Mouse (Mus musculus) hematopoietic stem cell, adult 5-6 weeks (primary cell): ENCODE measurements around the gene Pilra. TPM values are rescaled to one million over a fixed set of nuclear protein-coding genes. Genes with fewer than 3 reads are reported as not detected.

Experiments used
- ATAC-seq, 2 experiments: fragments of 125-278 bp in 1 of 2; replicated peaks in 1 of 2; 2 replicates each; pipeline ENCODE4 v1.8.0; 2016 to 2017; ENCODE audit warnings: inconsistent platforms in 2 of 2, mild to moderate bottlenecking in 2 of 2, moderate number of reproducible peaks in 2 of 2, low read depth in 1 of 2, moderate TSS enrichment in 1 of 2; ENCODE audit not compliant: low FRiP score in 2 of 2, poor library complexity in 2 of 2, severe bottlenecking in 2 of 2, insufficient read depth in 1 of 2, low TSS enrichment in 1 of 2
- total RNA-seq: library from RNA; stranded (forward); fragments of 172-1452, 232-1000 nt; gene quantifications from 2 replicates; pipeline ENCODE4 v1.2.3, GENCODE M21; 2017

Gene Pilra
- total RNA-seq, 1 experiment from 2014 or later = 22.2 TPM

DNA sequence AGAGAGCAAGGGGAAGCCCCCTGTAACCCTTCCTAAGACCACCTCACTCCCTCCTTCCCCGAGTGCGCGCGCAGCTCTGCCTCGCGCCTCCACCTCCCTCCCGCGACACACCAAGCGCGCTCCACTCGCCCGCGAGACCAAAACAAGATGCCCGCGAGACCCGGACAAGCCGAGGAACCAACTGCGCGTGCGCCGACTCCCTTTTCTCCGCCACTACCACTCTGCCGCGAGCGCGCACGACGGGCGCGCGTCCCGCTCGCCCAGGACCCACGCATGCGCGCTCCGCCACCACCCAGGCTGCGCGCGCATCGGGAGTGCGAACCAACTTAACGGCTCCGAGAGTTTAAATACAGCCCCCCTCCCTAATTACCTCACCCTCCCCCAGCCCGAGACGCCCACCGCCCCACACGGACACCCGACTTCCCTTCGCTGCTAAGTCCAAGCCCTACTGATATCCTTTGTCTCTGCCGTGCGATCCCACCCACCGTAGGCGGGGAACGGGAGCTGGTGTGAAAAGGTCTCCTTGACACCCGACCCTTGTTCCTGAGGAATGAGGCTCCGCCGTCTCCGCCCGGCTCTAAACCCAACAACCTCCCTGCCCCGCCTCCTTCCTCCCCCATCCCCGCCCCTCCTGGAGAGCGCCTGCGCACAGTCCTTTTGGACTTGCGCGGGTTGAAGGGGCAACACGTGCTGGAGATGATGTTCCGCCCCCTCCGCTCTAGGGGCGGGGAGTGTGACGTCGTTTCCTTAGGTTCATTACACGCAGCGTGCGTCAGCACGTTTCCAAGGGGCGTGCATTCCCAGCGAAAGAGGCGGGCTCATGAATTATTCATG lies 49.8 kb downstream of the Pilra start:
- ATAC-seq = peak; percentile 74 to 77

DNA sequence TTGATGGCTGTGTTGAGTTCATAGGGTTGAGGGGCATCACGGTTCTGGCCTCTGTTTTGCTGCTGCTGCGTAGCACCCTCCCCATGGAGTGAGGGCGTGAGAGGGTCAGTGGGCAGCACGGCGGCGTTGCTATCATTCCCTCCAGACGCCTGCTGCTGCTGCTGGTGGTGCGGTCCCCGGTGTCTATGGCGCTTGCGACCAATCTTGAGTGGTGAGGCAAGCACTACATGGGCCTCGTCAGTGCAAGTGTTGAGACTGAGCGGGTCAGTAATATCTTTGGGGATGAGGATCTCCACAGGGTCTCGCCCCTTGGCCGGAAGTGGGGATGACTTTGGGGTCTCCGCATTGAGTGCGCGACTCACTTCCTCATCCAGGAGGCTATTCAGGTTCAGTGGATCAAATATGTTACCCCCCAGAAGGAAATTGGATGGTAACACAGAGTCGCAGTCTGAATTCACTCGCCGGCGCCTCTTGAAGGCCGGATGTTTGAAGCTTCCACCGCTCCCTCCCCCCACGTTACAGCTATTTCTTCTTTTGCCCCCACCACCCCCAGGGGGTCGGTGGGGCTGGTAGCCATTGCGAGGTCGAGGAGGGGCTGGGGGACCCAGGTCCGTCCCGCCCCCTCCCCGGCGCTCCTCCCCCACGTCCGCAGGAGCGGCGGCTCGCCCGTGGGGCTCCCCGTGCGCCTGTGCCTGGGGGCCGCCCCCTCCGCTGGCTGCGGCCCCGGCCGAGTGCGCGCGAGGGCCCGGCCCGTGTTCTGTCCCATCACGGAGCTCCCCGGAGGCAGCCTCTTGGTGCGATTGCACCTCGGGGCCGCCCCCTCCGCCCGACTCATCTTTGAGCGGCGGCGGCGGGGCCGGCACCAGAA lies 50.7 kb downstream of the Pilra start:
- ATAC-seq = no peak

DNA sequence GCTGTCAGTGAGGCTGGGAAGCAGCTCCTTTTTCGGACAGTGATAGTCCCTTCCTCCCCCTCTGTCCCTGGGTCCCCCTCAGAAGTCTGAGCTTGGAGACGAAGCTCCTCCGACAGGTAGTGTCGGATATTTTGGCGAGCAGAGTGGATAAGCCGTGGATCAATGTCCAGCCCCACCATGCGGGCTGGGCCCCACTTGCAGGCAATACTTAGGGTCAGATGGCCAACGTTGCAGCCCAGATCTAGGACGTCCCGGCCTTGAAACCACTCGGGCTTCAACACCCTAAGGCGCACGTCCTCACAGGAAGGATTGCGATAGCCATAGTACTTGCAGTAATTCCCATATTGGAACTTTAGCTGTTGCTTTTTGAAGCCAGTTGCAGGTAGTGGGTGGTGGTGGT lies 51.5 kb downstream of the Pilra start:
- no peak for ATAC-seq

DNA sequence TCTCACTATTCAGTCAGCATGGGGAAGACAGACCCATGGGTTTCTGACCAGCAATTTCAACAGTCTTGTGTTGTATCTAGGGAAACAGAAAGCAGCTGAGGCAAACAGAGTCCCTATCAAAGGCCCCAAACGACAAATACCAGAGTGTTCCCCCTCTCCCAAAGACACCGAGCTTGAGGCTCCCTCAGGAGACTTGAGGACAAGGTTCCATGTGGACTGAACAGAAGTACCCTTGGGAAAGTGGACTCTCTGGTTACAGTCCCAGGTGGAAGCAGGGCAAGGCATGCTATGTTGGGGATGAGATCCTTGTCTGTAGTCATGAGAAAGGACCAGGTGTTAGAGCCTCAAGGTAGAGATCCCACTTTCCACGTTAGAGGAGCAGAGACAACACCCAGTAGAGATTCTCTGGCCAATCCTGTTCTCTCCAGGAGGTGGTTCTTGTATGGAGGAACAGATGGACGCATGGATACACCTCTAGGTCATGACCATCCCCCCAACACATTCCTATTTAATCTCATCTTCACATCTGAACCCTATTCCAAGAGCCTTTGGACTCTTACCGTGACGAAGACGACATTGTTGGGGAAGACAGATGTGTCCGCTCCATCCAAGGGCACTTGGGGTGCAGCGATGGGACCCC lies 52.1 kb downstream of the Pilra start:
- ATAC-seq = no peak

DNA sequence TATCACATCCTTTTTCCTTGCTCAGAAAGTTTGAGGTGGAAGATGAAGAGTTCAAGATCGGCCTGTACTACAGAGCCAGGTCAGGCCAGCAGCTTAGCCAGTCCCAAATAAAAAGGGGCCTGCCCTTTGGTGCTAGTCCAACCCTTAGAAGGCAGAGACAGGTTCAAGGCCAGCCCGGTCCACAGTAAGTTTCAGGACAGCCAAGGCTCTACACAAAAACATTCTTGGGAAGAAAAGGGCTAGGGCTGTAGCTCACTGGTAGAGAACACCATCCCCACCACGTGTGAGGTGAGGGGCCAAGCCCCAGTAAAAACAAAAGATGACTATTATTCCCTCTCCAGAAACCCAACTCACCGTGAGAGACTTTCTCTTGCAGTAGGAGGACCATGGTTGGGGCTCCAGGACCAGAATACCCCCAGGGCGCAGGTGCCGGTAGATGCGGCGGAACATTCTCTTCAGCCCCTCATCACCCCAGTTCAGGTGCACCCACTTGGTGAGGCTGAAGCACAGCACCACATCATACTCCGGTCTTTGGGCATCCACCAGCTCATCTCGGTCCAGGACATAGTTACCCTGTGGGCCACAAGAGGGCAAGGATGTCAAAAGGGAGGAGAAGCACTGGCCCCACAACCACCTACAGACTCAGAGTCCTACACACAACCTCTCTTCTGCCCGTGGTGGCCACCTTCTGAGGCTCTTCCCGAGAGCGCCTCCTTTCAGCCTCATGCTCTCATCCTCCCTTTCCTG lies 53.1 kb downstream of the Pilra start:
- ATAC-seq = no peak

DNA sequence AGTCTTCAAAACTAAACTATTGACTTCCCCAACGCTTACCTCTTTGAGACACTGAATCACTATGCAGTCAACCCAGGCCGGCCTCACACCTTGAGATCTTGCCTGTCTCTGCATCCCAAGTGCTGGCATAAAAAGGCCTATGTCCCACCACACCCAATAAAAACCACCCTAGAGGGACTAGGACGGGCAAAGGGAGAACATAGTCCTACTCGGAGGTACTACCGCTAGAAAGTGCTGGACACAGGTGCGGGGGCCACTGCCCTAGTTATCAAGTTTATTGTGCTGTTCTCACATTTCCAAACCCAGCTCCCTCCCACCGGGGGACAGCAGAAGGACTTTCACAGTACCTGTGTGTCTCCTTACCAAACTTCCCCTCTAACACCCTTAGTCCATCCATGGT lies 54.4 kb downstream of the Pilra start:
- ATAC-seq = no peak

DNA sequence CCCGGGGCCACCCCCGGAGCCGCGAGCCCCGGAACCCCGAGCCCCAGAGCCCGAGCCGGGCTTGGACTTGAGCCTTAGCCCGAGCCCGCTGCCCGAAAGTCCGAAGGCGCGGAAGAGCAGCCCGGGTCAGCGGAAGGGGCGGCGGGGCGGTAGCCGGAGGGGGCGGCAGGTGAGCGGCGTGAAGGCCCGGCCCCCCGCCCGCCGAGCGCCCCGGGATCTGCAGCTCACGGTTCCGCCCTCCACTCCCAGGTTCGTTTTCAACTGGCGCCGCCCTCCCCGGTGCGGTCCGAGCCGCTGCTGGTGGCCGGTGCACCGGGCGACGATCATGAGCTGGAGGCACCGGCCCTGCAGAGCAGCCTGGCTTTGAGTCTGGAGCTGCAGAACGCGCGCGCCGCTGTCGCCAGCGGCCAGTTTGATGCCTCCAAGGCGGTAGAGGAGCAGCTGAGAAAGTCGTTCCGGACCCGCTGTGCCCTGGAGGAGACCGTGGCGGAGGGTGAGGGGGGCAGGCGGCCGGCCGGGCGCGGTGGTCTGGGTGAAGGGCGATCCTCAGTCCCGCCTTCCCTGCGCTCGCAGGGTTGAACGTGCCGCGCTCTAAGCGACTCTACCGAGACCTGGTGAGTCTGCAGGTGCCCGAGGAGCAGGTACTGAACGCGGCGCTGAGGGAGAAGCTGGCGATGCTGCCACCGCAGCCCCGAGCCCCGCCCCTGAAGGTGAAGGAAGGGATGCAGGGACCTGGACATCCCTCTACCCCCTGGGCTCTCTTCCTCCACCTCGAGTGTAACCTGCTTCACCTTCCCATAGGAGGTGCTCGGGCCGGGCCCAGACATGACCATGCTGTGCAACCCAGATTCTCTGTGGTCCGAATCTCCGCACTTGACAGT lies 56.8 kb downstream of the Pilra start:
- no peak for ATAC-seq

DNA sequence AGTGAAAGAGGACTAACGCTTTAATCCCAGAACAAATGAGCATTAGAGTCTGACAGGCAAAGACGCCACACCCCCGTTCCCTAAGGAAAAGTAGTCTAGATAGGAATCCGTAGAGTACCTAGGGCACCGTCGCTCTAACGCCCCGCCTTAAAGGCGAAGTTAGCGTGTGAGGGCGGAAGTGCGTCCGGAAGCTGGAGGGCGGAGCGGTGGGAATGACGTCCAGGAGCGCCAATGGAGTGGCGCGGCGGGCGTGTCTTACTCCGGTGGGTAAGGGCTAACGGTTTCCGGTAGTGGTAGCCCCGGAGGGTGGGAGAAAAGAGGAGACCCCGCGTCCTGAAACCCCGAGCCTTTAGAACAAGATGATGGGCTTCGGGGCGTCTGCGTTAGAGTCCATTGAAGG lies 57.4 kb downstream of the Pilra start, which contains the start of gene Ppp1r35:
Gene Ppp1r35 (plus strand): TSS at position 215 of the 400 bp plus-strand sequence.
- peak; percentile 88 to 90 for ATAC-seq

DNA sequence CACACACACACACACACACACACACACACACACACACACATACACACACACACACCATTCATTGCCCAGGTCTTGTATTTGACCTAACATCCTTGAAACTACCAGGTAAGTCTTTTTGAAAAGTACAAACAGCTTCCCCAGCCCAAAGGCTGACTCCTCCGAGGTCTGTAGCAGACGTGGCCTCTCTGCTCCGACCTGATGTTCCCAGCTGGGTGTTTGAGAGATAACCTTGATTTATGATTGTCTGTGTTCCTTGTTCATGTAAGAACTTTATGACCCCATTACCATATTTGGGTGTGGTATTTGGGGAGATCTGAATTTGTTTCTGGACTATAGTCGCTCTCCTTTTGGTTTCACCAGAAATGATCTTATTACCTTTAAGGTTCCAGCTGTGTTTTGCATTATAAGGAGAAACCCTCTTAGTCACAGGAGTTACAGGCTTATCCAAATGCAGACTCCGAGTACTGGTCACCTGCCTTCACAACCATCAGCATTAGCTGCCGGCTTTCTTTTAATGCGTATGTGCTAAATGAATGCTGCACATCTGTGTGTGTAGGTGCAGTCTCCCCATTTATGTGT lies 58.7 kb downstream of the Pilra start:
- ATAC-seq = no peak

DNA sequence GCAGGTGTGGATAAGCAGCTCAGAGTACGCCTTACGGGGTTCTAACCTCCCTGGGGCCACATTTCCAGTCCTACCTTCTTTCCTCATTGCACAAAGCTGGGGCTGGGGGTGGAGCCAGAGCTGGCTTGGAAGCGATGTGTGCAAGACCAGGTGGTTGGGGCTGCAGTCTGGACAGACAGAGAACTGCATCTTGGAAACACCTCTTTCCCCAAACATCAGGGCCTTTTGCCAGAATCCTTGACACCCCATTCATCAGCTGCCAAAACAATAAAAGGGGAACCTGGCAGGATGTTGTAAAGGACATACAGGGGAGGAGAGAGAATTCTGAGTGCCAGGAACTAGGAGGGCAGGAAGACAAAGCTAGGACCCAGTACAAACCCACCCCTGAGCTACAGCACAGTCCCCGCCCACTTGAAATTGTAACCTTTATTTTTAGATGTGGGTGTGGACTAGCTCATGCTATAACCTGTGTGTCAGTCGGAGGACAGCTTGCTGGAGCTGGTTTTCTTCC lies 59.6 kb downstream of the Pilra start:
- peak; percentile 63 to 68 for ATAC-seq

DNA sequence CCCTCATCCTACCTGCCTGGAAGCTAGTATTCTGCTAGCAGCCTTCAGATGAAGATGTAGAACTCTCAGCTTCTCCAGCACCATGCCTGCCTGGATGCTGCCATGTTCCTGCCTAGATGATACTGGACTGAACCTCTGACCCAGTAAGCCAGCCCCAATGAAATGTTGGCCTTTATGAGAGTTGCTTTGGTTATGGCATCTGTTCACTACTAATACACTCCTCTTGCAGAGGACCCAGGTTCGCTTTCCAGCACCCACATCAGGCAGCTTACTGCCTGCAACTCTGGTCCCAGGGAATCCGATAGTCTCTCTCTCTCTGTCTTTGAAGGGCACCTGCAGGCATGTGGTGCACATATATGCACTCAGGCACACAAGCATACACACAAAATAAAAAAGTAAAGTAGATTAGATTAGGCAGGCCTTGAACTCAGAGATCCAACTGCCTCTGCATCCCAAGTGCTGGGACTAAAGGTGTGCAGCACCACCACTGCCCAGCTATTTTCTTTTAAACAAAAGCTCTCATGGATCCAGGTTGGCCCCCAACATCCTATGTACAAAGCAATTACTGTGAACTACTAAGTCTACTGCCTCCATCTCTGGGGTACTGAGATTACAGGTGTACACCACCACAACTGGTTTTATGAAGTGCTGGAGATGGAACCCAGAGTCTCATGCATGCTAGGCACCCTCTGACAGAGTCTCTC lies 60.3 kb downstream of the Pilra start:
- no peak for ATAC-seq

DNA sequence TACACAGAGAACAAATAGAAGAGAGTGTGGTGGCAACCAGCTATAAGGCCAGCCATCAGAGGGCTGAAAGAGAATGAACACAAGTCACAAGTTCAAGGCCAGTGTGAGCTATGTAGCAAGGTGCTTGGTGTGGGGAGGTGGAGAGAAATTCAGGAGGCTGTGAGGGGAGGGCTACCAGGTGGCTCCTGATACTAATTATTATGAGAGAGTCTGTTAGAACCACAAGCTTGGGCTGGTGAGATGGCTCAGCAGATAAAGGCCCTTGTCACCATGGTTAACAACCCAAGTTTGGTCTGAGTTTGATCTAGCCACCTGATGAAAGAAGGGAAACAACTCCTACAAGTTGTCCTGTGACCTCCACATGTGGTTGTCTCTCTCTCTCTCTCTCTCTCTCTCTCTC lies 63.3 kb downstream of the Pilra start:
- ATAC-seq = no peak
